Comparison of ENCODE assay signal across 45 mouse cellular contexts in genomic region chr6:34979291-34979690, GRCm38 (mm10). TPM values are rescaled to one million over a fixed set of nuclear protein-coding genes. Genes with fewer than 3 reads are reported as not detected.
"Had no signal": no experiment of that assay in that cellular context is flagged by ENCODE, and none has a peak within 500 bp of the region (broad histone marks: within the 10 kb centered on the region; RNA-seq: fewer than 3 reads in every experiment).

No protein-coding gene starts in this region.

- H3K9ac ChIP-seq: limb, embryonic 12.5 days; limb, embryonic 13.5 days; limb, embryonic 15.5 days; liver, embryonic 12.5 days; liver, embryonic 13.5 days; liver, embryonic 14.5 days; liver, embryonic 15.5 days; liver, postnatal 0 days; lung, embryonic 14.5 days; lung, embryonic 15.5 days; midbrain, embryonic 12.5 days; midbrain, embryonic 13.5 days; midbrain, embryonic 15.5 days had no signal

- H3K9me3 ChIP-seq: limb, embryonic 10.5 days; limb, embryonic 12.5 days; limb, embryonic 13.5 days; limb, embryonic 15.5 days; liver, embryonic 12.5 days; liver, embryonic 13.5 days; liver, embryonic 15.5 days; lung, embryonic 15.5 days; midbrain, embryonic 10.5 days; midbrain, embryonic 12.5 days; midbrain, embryonic 13.5 days; midbrain, embryonic 15.5 days had no signal

- H3K4me3 ChIP-seq: left cerebral cortex, adult 2 months; limb, embryonic 10.5 days; limb, embryonic 12.5 days; limb, embryonic 13.5 days; limb, embryonic 15.5 days; liver, embryonic 12.5 days; liver, embryonic 13.5 days; liver, embryonic 15.5 days; lung, embryonic 15.5 days; megakaryocyte, embryonic 14.5 days; midbrain, embryonic 10.5 days; midbrain, embryonic 12.5 days; midbrain, embryonic 13.5 days; midbrain, embryonic 15.5 days; myocyte had no signal

- H3K4me1 ChIP-seq: limb, embryonic 12.5 days; limb, embryonic 15.5 days; liver, embryonic 12.5 days; liver, embryonic 13.5 days; liver, embryonic 15.5 days; lung, embryonic 15.5 days; midbrain, embryonic 12.5 days; midbrain, embryonic 13.5 days; midbrain, embryonic 15.5 days had no signal

- H3K27me3 ChIP-seq: limb, embryonic 12.5 days; limb, embryonic 13.5 days; limb, embryonic 15.5 days; liver, embryonic 12.5 days; liver, embryonic 13.5 days; liver, embryonic 15.5 days; lung, embryonic 15.5 days; midbrain, embryonic 12.5 days; midbrain, embryonic 13.5 days; midbrain, embryonic 15.5 days had no signal

- H3K4me2 ChIP-seq: limb, embryonic 12.5 days; limb, embryonic 13.5 days; limb, embryonic 15.5 days; liver, embryonic 11.5 days; liver, embryonic 12.5 days; liver, embryonic 13.5 days; liver, embryonic 15.5 days; lung, embryonic 14.5 days; lung, embryonic 15.5 days; midbrain, embryonic 11.5 days; midbrain, embryonic 12.5 days; midbrain, embryonic 13.5 days; midbrain, embryonic 15.5 days had no signal

- H3K27ac ChIP-seq: left cerebral cortex, adult 2 months; limb, embryonic 10.5 days; limb, embryonic 12.5 days; limb, embryonic 13.5 days; limb, embryonic 15.5 days; liver, embryonic 12.5 days; liver, embryonic 13.5 days; liver, embryonic 14.5 days; liver, embryonic 15.5 days; lung, embryonic 15.5 days; macrophage; midbrain, embryonic 10.5 days; midbrain, embryonic 12.5 days; midbrain, embryonic 13.5 days; midbrain, embryonic 15.5 days had no signal

- DNase-seq: liver; liver, embryonic 13.5 days; liver, postnatal 0 days; lung, adult 18-20 months; lung, adult 2 months; lung, embryonic 14.5 days; lung, postnatal 10 days; lung, postnatal 14 days; lung, postnatal 36 days; lung, postnatal 4 days; midbrain, embryonic 14.5 days had no signal

- ATAC-seq: liver, embryonic 12.5 days; liver, postnatal 0 days; lung, postnatal 0 days; midbrain, embryonic 13.5 days; midbrain, embryonic 15.5 days; midbrain, embryonic 16.5 days had no signal

- H3K36me3 ChIP-seq: limb, embryonic 10.5 days; limb, embryonic 12.5 days; limb, embryonic 13.5 days; limb, embryonic 15.5 days; liver, embryonic 12.5 days; liver, embryonic 13.5 days; liver, embryonic 15.5 days; lung, embryonic 15.5 days; midbrain, embryonic 10.5 days; midbrain, embryonic 12.5 days; midbrain, embryonic 13.5 days; midbrain, embryonic 15.5 days had no signal

RNA-seq across cellular contexts. Expression of gene Slc23a4, which starts 8.9 kb away (rescaled TPM):
- total RNA-seq: liver, adult 2 months; monocyte, adult 5-6 weeks had no signal

RNA-seq across cellular contexts. Expression of gene Stra8, which starts 59.3 kb away (rescaled TPM):
- total RNA-seq: left cerebral cortex, adult 2 months; left cerebral cortex, adult 8-10 months; left cerebral cortex, postnatal 10 days; left cerebral cortex, postnatal 14 days; left cerebral cortex, postnatal 25 days; left cerebral cortex, postnatal 36 days; liver, adult 2 months; megakaryocyte progenitor cell, adult 5-6 weeks; megakaryocyte, adult 5-6 weeks; megakaryocyte-erythroid progenitor cell, adult 5-6 weeks; midbrain, postnatal 0 days; monocyte, adult 5-6 weeks had no signal
- polyA plus RNA-seq: limb, embryonic 10.5 days; limb, embryonic 11.5 days; limb, embryonic 12.5 days; limb, embryonic 13.5 days; limb, embryonic 15.5 days; liver, adult 2 months; liver, embryonic 11.5 days; liver, embryonic 12.5 days; liver, embryonic 13.5 days; liver, embryonic 14.5 days; liver, embryonic 15.5 days; liver, embryonic 16.5 days; liver, postnatal 0 days; lung, adult 2 months; lung, embryonic 14.5 days; lung, embryonic 15.5 days; lung, embryonic 16.5 days; macrophage; midbrain, embryonic 10.5 days; midbrain, embryonic 11.5 days; midbrain, embryonic 12.5 days; midbrain, embryonic 13.5 days; midbrain, embryonic 14.5 days; midbrain, embryonic 15.5 days; midbrain, embryonic 16.5 days; midbrain, postnatal 0 days; myocyte had no signal
